Mouse (Mus musculus) left cerebral cortex, postnatal 14 days (tissue): ENCODE measurements around the gene Pcif1. TPM values are rescaled to one million over a fixed set of nuclear protein-coding genes. Genes with fewer than 3 reads are reported as not detected.

Experiments used
- DNase-seq, 2 experiments: peaks; one replicate each; pipeline ENCODE4 v3.0.0; 2021 to 2022; ENCODE audit warnings: low spot score in 2 of 2, mixed read lengths in 1 of 2
- intact Hi-C: fragments of 180-260 bp; cut with DNase I; formaldehyde crosslinking; loops from one replicate; pipeline ENCODE4 v1.15.1; 2025
- total RNA-seq, 2 experiments: library from RNA; stranded (reverse); gene quantifications; 2 replicates each; pipeline ENCODE4 v1.2.3; 2021

Gene Pcif1
- total RNA-seq, 2 experiments from 2014 or later = 38.7 to 41.4 TPM

- intact Hi-C loops = no loop called here
- peak; percentile 91 to 92 for DNase-seq
Measured at GRCm38 (mm10) chr2:164911086-164912048, 32.3 kb downstream of the Pcif1 start, which contains the start of gene Zfp335. TSS of gene Zfp335 (minus strand) at chr2:164911757.

GRCm38 (mm10) chr2:164912151-164912550 lies 33.0 kb downstream of the Pcif1 start:
- DNase-seq = peak; percentile 69 to 92
- intact Hi-C loops = no loop called here

- intact Hi-C loops = no loop called here
- DNase-seq = no peak
Measured at GRCm38 (mm10) chr2:164912749-164913427, 33.8 kb downstream of the Pcif1 start.

GRCm38 (mm10) chr2:164913428-164913786 lies 34.3 kb downstream of the Pcif1 start:
- DNase-seq = peak in 1 of 2 experiments; percentile 62
- intact Hi-C loops = no loop called here

GRCm38 (mm10) chr2:164916820-164917219 lies 37.7 kb downstream of the Pcif1 start:
- no peak for DNase-seq
- intact Hi-C loops = no loop called here

GRCm38 (mm10) chr2:164917371-164917770 lies 38.3 kb downstream of the Pcif1 start:
- intact Hi-C loops = no loop called here
- no peak for DNase-seq

GRCm38 (mm10) chr2:164918325-164918724 lies 39.2 kb downstream of the Pcif1 start:
- DNase-seq = peak; percentile 32 to 69
- intact Hi-C loops = no loop called here

- intact Hi-C loops = loop anchor here (5.0 kb wide), 1 partner anchor 110 kb away; the partner anchor contains the start of gene Ncoa5
- no peak for DNase-seq
Measured at GRCm38 (mm10) chr2:164921984-164922383, 42.9 kb downstream of the Pcif1 start.

GRCm38 (mm10) chr2:164923291-164923690 lies 44.2 kb downstream of the Pcif1 start:
- no peak for DNase-seq
- intact Hi-C loops = loop anchor here (5.0 kb wide), 1 partner anchor 109 kb away; the partner anchor contains the start of gene Ncoa5

GRCm38 (mm10) chr2:164924100-164924857 lies 45.2 kb downstream of the Pcif1 start:
- intact Hi-C loops = loop anchor here (5.0 kb wide), 1 partner anchor 108 kb away; the partner anchor contains the start of gene Ncoa5

GRCm38 (mm10) chr2:164930706-164931581 lies 51.8 kb downstream of the Pcif1 start:
- intact Hi-C loops = no loop called here
- no peak for DNase-seq

More at GRCm38 (mm10) chr2:164924100-164924857, 45.2 kb downstream of the Pcif1 start:
- DNase-seq = peak; percentile 94 to 96

- intact Hi-C loops = no loop called here
- DNase-seq = no peak
Measured at GRCm38 (mm10) chr2:164933534-164933933, 54.4 kb downstream of the Pcif1 start.

- DNase-seq = no peak
- intact Hi-C loops = no loop called here
Measured at GRCm38 (mm10) chr2:164935991-164936390, 56.9 kb downstream of the Pcif1 start.

- intact Hi-C loops = no loop called here
- DNase-seq = peak; percentile 67 to 75
Measured at GRCm38 (mm10) chr2:164938146-164939091, 59.3 kb downstream of the Pcif1 start.

GRCm38 (mm10) chr2:164939106-164939505 lies 60.0 kb downstream of the Pcif1 start:
- DNase-seq = peak; percentile 31 to 48
- intact Hi-C loops = no loop called here

GRCm38 (mm10) chr2:164940140-164940830 lies 61.2 kb downstream of the Pcif1 start, which contains the start of gene Mmp9:
TSS of gene Mmp9 (plus strand) at chr2:164940780.
- intact Hi-C loops = no loop called here
- DNase-seq = no peak
